Mouse (Mus musculus) fat pad, adult 2 months (tissue): ENCODE measurements at regions not wholly inside any gene's neighbourhood (a gene's known extent, or its start where the extent isn't known, plus 50 kb on each side); places are given as distances from the start of the nearest gene placed in this dataset.

ENCODE experiments used
- DNase-seq: peaks from one replicate; pipeline ENCODE4 v3.0.0-alpha.2; 2011; ENCODE audit warnings: low read depth, low spot score; ENCODE audit errors: extremely low read depth

GRCm38 (mm10) chr10:117542351-117542750 lies 86.9 kb upstream of the Cpm start:
- DNase-seq, result no peak

DNA sequence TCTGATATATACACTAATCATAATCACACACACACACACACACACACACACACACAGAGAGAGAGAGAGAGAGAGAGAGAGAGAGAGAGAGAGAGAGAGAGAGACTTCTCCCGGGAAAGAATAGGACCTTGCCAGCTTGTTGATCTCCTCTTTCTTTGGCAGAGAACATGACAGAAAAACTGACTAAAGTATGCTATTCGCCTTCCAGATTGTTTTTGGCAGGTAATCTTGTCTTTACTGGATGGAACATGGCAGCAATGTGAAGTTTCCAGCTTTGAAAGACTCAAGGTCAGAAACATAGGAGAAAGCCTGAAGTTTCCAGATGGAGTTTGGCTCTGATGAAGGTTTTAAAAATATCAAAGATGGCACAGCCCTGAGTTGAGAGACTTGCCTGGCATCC lies 87.8 kb upstream of the Cpm start:
- DNase-seq, result no peak

DNA sequence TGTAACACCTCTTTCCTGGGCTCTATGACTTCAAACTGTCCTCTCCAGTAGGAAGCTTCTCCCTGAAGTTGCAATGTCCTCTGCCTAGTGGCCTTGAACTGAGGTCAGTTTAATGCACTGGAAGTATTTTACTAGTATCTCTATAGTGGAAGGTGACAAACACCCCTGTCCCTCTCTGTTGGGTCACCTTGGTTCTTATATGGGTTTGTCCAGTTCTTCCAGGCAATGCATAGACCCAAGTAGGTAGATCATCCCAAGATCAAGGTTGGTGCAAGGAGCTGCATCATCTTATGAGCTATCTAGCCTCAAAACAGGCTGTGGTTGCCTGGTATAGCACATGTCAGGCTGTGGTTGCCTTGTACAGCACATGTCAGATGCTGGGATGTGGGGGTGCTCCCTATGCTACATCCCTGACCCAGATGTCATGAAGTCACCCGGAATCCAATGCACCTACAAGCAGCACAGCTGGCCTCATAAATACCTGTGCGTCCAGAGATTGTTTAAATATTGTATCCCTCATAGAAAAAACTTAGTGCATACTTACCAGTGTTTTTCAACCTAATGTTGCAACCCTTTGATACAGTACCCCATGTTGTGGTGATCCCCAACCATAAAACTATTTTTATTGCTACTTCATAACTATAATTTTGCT lies 88.4 kb upstream of the Cpm start:
- no peak for DNase-seq

GRCm38 (mm10) chr10:117540112-117540594 lies 89.1 kb upstream of the Cpm start:
- no peak for DNase-seq

DNA sequence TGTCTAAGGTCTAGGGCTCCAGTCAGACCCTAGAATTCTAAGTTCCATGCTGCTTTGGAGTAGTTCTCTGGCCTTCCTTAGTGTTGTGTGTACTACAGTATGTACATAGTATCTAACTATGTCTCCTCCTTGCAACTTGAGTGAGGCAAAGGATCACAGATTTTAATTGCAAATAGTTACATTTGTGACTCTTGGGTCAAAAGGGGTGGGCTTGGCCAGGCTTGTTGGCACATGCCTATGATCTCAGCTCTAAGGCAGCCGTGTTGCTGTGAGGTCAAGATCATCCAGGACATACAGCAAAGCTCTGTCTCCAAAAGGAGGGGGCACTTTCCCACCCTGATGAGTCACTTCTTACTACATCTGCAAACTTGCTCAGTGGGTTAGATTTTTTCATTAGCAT lies 89.8 kb upstream of the Cpm start:
- DNase-seq, result no peak

DNA sequence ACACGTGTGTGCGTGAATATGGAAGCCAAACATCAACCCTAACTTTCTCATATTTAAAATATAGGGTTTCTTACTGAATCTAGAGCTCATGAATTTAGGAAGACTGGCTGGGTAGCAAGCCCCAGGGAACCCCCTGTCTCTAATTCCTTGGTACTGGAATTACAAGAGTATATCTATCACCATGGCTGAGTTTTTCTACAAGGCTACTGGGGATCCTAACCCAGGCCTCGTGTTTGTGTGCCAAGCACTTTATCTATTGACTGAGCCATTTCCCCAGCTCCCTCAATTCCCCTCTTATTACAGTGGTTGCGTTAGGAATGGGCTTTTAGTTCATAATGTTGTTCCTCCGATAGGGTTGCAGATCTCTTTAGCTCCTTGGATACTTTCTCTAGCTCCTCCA lies 90.6 kb upstream of the Cpm start:
- no peak for DNase-seq

DNA sequence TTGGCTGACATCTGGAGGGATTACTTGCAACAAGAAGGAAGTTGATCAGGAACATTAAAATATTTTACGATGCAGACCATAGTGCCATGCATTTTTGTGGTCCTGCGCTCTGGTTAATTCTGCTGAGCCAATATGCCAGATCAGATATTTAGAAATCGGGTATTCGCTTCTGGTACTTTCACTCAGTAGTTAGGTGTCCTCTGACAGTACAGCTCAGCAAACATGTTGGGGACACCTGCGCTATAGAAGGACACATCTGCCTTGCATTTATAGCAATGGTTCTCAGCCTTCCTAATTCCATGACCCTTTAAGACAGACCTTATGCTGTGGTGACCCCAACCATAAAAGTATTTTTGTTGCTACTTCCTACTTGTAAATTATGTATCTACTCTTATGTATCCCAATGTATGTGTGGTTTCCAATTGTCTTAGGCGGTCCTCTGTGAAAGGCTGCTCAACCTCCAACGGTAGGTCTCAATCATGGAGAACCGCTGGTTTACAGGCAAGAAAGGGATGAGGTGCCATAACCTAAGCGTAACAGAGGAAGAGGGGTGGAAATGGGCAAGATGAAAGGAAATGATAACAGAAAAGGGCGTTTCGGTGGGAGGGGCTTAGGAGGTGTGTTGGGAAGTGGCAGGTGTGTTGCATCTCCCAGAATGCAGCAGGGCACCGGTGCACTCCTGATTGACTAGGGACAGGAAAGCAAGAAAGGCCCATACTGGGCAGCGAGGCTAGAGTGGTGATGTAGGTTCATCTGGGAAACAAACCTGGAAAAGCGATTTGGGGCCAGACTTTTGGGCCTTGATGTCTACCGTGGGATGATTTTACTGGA lies 92.3 kb upstream of the Cpm start:
- DNase-seq, result no peak

DNA sequence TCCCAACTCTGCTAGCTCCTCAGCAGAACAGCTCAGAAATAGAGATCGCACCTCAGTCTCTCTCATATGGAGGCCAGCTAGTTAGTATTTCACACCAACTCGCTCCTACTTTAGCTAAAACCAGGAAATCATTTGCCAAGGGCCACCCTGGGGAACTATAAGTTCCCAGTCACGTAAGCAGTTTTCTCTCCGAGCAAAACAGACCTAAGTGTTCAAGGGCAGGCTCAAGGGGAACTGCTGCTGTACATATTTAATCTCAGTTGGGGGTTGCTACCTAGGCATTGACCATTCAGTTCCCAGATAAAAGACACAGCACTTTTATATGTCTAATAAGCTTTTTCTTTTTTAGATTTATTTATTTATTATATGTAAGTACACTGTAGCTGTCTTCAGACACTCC lies 93.5 kb upstream of the Cpm start:
- no peak for DNase-seq

DNA sequence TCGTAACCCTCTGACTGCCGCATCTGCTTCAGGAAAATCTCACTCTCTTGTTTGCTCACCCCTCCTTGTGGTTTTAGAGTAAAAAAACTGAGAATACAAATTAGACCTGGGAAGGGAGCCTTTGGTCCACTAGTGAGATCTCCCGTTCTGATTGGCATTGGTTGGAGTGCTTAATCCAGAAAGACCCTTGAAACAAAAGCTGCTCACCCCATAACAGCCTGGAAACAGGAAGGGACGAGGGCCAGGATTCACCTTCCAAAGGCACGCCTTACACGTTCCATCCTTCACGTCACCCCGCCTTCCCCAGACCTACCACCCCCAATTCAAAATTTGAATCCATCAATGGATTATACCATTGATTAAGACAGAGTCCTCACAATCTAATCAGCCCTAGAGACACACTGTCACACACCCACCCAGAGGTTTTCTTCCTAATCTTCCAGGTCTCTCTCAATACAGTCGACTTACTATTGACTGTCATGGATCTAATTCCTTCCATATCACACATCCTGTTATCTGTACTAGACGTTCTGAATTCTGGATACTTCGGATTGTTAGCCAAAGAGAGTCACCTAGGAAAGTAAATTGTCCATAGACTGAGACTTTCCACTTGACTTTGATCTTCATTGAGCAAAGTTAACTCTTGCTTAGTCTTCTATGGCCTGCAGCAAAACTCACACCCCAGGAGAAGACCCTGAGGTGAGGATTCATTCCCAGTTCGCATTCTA lies 94.1 kb upstream of the Cpm start:
- no peak for DNase-seq

GRCm38 (mm10) chr10:117534478-117534877 lies 94.8 kb upstream of the Cpm start:
- no peak for DNase-seq

DNA sequence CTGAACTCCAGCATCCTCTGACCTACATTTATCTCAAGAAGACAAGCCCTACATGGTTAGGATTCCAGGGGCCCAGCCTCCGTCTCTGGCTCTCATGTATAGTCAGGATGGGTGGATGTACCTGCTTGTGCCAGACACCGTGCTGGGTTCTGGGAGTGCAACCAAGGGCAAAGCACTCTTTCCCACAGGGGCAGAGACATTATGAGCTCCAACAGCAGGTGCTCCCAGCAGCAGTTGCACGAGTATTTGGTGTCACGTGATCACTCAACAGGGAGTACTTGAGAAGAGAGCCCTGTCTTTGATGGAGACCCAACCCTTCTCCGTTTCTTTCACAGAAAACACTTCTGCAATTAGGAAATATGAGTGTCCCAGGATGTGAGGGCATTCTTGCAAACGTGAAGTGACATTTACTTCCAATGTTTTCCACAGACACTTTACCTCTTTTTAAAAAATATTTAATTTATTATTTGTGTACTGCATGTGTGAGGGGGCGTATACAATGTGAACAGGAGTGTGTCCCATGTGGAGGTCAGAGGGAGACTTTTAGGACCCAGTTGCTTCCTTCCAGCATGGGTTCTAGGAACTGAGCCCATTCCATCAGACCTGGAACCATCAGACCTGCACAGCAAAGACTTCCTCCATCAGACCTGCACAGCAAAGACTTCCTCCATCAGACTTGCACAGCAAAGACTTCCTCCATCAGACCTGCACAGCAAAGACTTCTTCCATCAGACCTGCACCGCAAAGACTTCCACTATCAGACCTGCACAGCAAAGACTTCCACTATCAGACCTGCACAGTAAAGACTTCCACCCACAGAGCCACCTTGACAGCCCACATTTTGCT lies 95.5 kb upstream of the Cpm start:
- no peak for DNase-seq

DNA sequence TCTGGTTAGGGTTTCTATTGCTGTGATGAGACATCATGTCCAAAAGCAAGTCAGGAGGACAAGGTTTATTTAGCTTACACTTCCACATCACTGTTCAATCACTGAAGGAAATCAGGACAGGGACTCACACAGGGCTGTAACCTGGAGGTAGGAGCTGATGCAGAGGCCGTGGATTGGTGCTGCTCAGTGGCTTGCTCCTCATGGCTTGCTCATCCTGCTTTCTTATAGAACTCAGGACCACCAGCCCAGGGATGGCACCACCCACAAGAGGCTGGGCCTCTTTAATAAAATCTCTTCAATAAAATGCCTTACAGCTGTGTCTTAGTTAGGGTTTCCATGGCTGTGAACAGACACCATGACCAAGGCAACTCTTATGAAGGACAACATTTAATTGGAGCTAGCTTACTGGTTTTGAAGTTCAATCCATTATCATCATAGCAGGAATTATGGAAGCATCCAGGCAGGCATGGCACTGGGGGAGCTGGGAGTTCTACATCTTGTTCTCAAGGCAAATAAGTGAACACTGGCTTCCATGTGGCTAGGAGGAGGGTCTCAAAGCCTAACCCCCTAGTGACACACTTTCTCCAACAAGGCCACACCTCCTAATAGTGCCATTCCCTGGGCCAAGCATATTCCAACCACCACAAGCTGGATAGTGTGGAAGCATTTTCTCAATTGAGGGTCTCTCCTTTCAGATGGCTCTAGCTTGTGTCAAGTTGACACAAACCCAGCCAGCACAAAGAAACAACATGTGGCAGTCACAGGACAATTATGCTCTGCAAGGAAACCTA lies 96.4 kb upstream of the Cpm start:
- DNase-seq, result no peak

DNA sequence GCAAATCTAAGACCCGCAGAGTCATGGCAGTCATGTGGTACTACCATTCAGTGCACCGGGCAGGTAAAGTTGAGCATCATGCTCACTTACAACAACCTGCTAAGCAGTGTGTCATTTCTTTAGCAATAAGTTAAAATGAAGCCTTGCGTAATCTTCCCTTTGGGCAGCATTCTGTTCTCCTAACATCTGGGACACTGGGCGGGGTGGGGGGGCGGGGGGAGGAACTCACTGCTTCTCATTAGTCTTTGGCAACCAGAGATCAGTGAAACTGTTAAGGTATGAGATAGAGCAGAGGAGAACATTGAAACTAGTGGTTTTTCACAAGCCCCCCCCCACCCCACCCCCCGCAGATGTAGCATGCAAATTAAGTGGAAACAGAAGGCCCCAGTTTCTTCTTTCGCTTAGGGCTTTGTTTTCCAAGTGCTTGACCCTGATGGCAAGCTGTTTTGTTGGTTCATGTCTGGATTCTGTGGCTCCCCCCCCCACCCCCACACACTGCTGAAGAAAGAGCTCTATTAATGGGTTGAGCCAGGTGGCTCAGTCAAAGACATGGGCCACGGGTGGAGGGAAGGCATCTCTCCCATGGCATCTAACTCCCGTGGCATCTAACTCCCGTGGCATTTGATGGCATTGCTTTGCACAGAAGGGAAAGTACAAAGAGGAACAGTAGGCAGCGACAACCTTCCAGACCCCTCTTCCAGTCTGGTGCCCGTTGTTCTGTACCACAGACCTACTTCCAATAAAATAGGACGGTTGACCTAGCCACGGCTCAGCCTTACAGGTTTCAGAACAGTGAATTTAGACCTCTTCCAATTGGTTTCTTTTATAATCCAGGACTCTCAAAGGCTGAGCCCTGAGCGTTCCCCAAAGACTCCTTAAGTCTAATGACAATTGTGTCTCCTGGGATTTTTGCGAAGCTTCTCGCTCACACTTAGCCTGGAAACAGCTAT lies 97.2 kb upstream of the Cpm start:
- DNase-seq, result peak; percentile 31

GRCm38 (mm10) chr10:117530859-117531602 lies 98.3 kb upstream of the Cpm start:
- DNase-seq, result no peak

DNA sequence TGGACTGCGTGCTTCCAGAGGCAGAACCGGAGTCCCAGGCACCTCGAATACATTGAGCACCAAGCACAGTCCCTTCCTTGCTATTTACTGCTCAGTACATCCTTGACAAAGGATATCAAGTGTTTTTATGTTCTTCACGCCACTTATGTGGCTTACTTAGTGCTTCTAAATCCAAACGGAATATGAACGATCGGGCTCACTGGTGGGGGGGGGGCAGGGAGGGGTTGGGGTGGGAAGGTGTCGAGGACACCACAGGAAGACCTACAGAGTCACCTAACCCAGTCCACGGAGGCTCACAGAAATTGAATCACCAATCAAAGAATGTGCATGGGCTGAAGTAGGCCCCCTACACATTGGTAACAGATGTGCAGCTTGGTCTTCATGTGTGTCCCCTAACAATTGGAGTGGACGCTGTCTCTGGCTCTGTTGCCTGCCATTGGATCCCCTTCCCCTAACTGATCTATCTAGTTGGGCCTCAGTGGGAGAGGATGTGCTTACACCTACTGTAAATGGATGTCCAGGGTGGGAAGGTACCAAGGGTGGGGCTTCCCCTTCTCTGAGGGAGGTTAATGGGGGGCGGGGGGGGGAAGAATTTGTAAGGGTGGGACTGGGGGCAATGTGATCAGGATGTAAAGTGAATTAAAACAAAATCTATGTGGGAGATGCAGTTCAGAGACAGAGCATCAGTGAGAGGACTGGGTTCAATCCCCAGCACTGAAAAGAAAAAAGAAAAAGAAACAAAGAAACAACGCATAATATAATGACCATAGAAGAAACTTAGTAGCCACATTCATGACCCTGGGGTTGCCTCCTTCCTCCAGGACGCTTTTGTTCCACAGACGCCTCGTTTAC lies 99.1 kb upstream of the Cpm start:
- DNase-seq, result no peak

- no peak for DNase-seq
Observed at GRCm38 (mm10) chr10:117529269-117530006, 99.9 kb upstream of the Cpm start.
